Mouse (Mus musculus): ENCODE measurements at regions not wholly inside any gene's neighbourhood (a gene's known extent, or its start where the extent isn't known, plus 50 kb on each side); places are given as distances from the start of the nearest gene placed in this dataset.

DNA sequence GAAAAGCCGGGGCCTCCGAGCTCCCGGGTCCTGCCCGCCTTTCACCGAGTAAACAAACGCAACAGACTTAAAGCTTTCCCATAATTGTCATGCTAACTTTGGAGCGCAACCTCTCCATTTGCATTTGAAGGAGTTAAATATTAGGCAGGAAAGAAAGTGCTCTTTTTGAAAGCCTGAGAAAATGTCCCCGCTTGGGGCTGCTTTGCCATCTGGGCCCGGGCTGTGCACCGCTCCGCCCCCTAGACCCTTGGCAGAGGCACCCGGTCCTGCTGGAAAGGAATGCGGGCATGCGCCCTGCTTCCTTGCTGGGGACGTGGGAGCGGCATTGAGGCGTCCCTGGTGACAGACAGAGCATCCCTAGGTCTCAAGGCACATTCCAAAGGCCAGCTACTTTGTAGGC is 130.3 kb upstream of the Id4 start:
- TF ChIP-seq CTCF (IDR thresholded peaks at IDR 0.05; ENCODE audit: low read depth) (no peak), EP300 (IDR thresholded peaks at IDR 0.05; ENCODE audit: low read depth) (no peak)
